Mouse (Mus musculus) heart, embryonic 15.5 days (tissue): ENCODE data around the gene Mfng. TPM values are rescaled to one million over a fixed set of nuclear protein-coding genes. Genes with fewer than 3 reads are reported as not detected.
A peak's percentile ranks its signal among the peaks of the same experiment; 100 is the strongest.

ENCODE experiments used
- ATAC-seq: fragments of 200-750 bp; cut with Nextera tagmentation; replicated peaks from 2 replicates; pipeline ENCODE4 v1.8.0; 2017; ENCODE audit warnings: low read depth, moderate TSS enrichment; ENCODE audit not compliant: insufficient number of reproducible peaks, insufficient read depth, low FRiP score
- H3K27ac ChIP-seq: fragments of 300-500 bp; sonication (generic); 2 replicates; pipeline ENCODE4 v1.5.1; 2015; ENCODE audit warnings: mild to moderate bottlenecking, inconsistent platforms
- H3K27me3 ChIP-seq: fragments of 300-500 bp; sonication (generic); 2 replicates; pipeline ENCODE4 v1.6.1; 2015; ENCODE audit warnings: inconsistent platforms
- H3K36me3 ChIP-seq: fragments of 300-500 bp; sonication (generic); 2 replicates; pipeline ENCODE4 v1.6.1; 2015; ENCODE audit warnings: mild to moderate bottlenecking, inconsistent platforms
- H3K4me1 ChIP-seq: fragments of 300-500 bp; sonication (generic); replicated peaks from 2 replicates; pipeline ENCODE4 v1.6.1; 2015; ENCODE audit warnings: inconsistent platforms
- H3K4me2 ChIP-seq: fragments of 300-500 bp; sonication (generic); 2 replicates; pipeline ENCODE4 v1.6.1; 2015; ENCODE audit warnings: inconsistent platforms, mild to moderate bottlenecking, moderate library complexity
- H3K4me3 ChIP-seq: fragments of 300-500 bp; sonication (generic); 2 replicates; pipeline ENCODE4 v1.5.1; 2015; ENCODE audit warnings: mild to moderate bottlenecking, inconsistent platforms
- H3K9ac ChIP-seq: fragments of 300-500 bp; sonication (generic); 2 replicates; pipeline ENCODE4 v1.6.1; 2015; ENCODE audit warnings: mild to moderate bottlenecking, inconsistent platforms
- H3K9me3 ChIP-seq: fragments of 300-500 bp; sonication (generic); replicated peaks from 2 replicates; pipeline ENCODE4 v1.6.1; 2016; ENCODE audit warnings: inconsistent platforms
- WGBS: fragments of 180-500 bp; shearing (Covaris S2); methylation state at CpG from one replicate; pipeline ENCODE4 v1.1.7; 2015; ENCODE audit warnings: mixed read lengths; 5-methylcytosine and 5-hydroxymethylcytosine counted together
- polyA plus RNA-seq: library from polyadenylated mRNA; unstranded; fragments of >200 nt; fragmentation: Nextera tagmentation; extraction: Ambion mirVana; gene quantifications from 2 replicates; pipeline ENCODE4 v1.2.1, GENCODE M21; 2015

Mfng gene
- polyA plus RNA-seq, 1 experiment from 2014 or later, result 13.6 TPM

- Histone ChIP-seq H3K4me2 (no peak overlapping the region), H3K27ac (peak overlapping the region; percentile 62), H3K9me3 (no peaks in the 10 kb centered on the region), H3K4me3 (no peak overlapping the region), H3K36me3 (peaks cover 3% of the 10 kb centered on the region; the same call in 1 of the 2 replicates), H3K4me1 (peaks cover 38% of the 10 kb centered on the region), H3K27me3 (no peaks in the 10 kb centered on the region), H3K9ac (no peak overlapping the region)
- WGBS, result 69% methylated on average over 9 of the region's 9 CpGs
- ATAC-seq, result no peak
Measured at GRCm38 (mm10) chr15:78787287-78787856, 14.1 kb upstream of the Mfng start.

DNA sequence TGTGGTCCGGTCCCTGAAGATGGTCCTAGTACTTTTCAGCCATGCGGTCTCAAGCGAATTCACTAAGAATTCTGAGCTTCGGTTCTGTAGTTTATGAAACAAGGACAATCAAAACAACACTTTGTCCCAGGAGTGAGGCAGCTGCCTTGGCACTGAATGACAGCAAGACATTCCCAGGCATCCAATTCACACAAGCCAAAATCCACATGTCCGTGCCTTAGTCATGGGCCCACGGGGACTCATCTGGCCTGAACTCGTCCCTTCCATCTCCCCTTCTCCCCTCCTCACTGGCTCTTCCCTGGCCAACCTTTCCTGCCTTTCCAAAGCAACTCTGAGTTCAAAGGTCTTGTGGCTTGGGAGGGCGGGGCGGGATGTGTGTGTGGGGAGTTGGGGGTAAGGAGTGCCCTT, 13.1 kb upstream of the Mfng start:
- Histone ChIP-seq H3K4me1 (peaks cover 39% of the 10 kb centered on the region), H3K27ac (peak overlapping the region; percentile 62), H3K9ac (no peak overlapping the region), H3K4me3 (no peak overlapping the region), H3K4me2 (no peak overlapping the region), H3K36me3 (no peaks in the 10 kb centered on the region), H3K9me3 (no peaks in the 10 kb centered on the region), H3K27me3 (no peaks in the 10 kb centered on the region)
- ATAC-seq, result no peak
- WGBS, result 68% methylated on average over 9 of the region's 9 CpGs

DNA sequence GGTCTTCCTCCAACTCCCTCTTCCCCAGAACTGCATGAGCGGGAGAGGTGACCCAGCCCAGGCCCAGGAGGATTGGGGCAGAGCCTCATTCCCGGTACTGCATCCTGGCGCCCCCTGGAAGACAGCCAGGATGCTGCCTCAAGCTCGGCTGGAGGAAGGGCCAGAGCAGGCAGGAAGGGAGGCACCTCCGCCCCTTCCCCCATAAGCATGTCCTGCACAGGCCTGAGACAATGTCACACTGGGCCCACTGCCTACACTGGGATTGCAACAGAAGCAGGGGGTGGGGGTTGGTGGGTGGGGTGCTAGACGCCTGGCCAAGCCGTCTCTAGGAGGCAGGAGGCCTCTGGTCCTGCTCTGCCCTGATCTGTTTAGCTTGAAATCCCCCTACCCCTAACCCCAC, 12.7 kb upstream of the Mfng start:
- Histone ChIP-seq H3K27me3 (no peaks in the 10 kb centered on the region), H3K4me1 (peaks cover 38% of the 10 kb centered on the region), H3K4me2 (no peak overlapping the region), H3K27ac (peak overlapping the region; percentile 62), H3K9ac (no peak overlapping the region), H3K4me3 (no peak overlapping the region), H3K36me3 (no peaks in the 10 kb centered on the region), H3K9me3 (no peaks in the 10 kb centered on the region)
- WGBS, result 21% methylated on average over 7 of the region's 7 CpGs
- peak; percentile 81 for ATAC-seq

- no peaks in the 10 kb centered on the region for H3K27me3 ChIP-seq
- H3K4me3 ChIP-seq, result no peak overlapping the region
- no peak for ATAC-seq
- H3K4me2 ChIP-seq, result no peak overlapping the region
- WGBS, result 88% methylated on average over 7 of the region's 7 CpGs
- no peaks in the 10 kb centered on the region for H3K9me3 ChIP-seq
- H3K27ac ChIP-seq, result peak overlapping the region; percentile 54; the same call in 1 of the 2 replicates
- H3K4me1 ChIP-seq, result peaks cover 31% of the 10 kb centered on the region
- no peaks in the 10 kb centered on the region for H3K36me3 ChIP-seq
- H3K9ac ChIP-seq, result no peak overlapping the region
Measured at GRCm38 (mm10) chr15:78785258-78785657, 12.0 kb upstream of the Mfng start.

DNA sequence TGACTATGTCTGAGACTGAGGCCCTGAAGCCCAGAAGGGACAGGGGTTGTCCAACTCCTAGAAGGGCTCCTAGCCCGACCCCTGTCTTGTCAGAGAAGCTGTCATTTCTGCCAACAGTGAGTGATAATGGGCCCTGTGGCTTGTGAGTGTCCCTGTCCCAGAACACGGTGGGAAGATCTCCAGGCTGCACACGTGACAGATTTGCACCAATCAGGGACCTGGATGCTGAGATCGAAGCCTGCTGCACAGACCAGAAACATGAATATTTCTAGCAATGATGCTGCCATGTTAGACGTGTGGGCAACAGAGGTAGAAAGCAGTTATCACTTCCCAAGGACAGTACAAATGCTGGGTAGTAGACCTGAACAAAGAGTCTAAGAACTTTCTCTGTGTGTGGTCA, 11.2 kb upstream of the Mfng start:
- Histone ChIP-seq H3K27ac (no peak overlapping the region), H3K36me3 (no peaks in the 10 kb centered on the region), H3K4me1 (peaks cover 31% of the 10 kb centered on the region), H3K9me3 (no peaks in the 10 kb centered on the region), H3K27me3 (no peaks in the 10 kb centered on the region), H3K4me2 (no peak overlapping the region), H3K4me3 (no peak overlapping the region), H3K9ac (no peak overlapping the region)
- 61% methylated on average over 5 of the region's 5 CpGs for WGBS
- no peak for ATAC-seq

- H3K4me2 ChIP-seq, result no peak overlapping the region
- no peaks in the 10 kb centered on the region for H3K27me3 ChIP-seq
- no peak overlapping the region for H3K4me3 ChIP-seq
- ATAC-seq, result no peak
- no peaks in the 10 kb centered on the region for H3K9me3 ChIP-seq
- no peaks in the 10 kb centered on the region for H3K36me3 ChIP-seq
- WGBS, result 65% methylated on average over 14 of the region's 14 CpGs
- H3K27ac ChIP-seq, result no peak overlapping the region
- H3K4me1 ChIP-seq, result peaks cover 32% of the 10 kb centered on the region
- no peak overlapping the region for H3K9ac ChIP-seq
Measured at GRCm38 (mm10) chr15:78782348-78783103, 9.3 kb upstream of the Mfng start.

- Histone ChIP-seq H3K9ac (no peak overlapping the region), H3K4me2 (no peak overlapping the region), H3K27ac (no peak overlapping the region), H3K9me3 (no peaks in the 10 kb centered on the region), H3K27me3 (no peaks in the 10 kb centered on the region), H3K4me1 (peaks cover 17% of the 10 kb centered on the region), H3K4me3 (no peak overlapping the region), H3K36me3 (peaks cover 8% of the 10 kb centered on the region; the same call in 1 of the 2 replicates)
- 79% methylated on average over 7 of the region's 7 CpGs for WGBS
- ATAC-seq, result no peak
Measured at GRCm38 (mm10) chr15:78780908-78781307, 7.6 kb upstream of the Mfng start.

- H3K4me3 ChIP-seq, result no peak overlapping the region
- no peak for ATAC-seq
- 91% methylated on average over 14 of the region's 14 CpGs for WGBS
Measured at GRCm38 (mm10) chr15:78780359-78780758, 7.1 kb upstream of the Mfng start.

DNA sequence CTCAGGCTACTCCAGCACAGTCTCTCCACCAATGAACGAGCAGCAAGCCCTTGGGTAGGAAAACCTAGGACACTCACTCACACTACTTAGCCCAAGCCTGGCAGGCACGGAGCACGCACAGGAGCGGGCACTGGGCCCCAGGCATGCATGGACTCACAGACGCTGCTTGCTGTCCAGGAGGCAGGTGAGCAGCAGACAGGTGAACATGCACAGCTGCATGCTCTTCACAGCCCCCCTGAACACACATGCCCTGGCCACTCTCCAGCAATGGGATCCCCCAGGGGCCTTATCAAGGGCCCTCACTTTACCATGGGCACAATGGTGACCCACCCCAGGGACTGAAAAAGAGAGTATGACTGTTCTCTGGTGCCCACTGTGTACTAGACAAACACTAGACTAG, 6.4 kb upstream of the Mfng start:
- peaks cover 14% of the 10 kb centered on the region; the same call in 1 of the 2 replicates for H3K36me3 ChIP-seq
- WGBS, result 90% methylated on average over 5 of the region's 5 CpGs
- peaks cover 14% of the 10 kb centered on the region for H3K4me1 ChIP-seq
- H3K4me2 ChIP-seq, result no peak overlapping the region
- no peak overlapping the region for H3K4me3 ChIP-seq
- H3K27me3 ChIP-seq, result no peaks in the 10 kb centered on the region
- H3K9me3 ChIP-seq, result no peaks in the 10 kb centered on the region
- no peak overlapping the region for H3K9ac ChIP-seq
- ATAC-seq, result no peak
- no peak overlapping the region for H3K27ac ChIP-seq

More at GRCm38 (mm10) chr15:78780359-78780758, 7.1 kb upstream of the Mfng start:
- no peak overlapping the region for H3K4me2 ChIP-seq
- no peaks in the 10 kb centered on the region for H3K27me3 ChIP-seq
- peaks cover 13% of the 10 kb centered on the region; the same call in 1 of the 2 replicates for H3K36me3 ChIP-seq
- H3K9me3 ChIP-seq, result no peaks in the 10 kb centered on the region
- no peak overlapping the region for H3K27ac ChIP-seq
- H3K4me1 ChIP-seq, result peaks cover 14% of the 10 kb centered on the region
- H3K9ac ChIP-seq, result no peak overlapping the region

DNA sequence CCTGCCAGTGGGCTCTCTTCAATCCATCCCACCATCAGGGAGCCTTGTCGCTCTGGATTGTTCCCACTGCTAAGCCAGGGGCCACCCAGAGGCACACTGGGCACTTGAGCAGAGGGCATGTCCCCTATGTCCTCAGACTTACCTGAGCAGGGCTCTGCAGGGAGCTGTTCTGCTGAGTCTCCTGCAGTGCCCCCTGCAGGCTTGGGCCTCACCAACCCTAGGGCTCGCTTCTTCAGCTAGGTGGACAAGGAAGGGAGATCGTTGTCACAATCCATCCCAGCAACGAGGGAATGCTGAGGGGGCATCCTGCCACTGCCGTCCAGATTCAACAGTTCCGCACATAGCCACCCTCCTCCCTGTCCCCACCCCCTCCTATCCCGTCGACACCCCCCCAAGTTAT, 6.0 kb upstream of the Mfng start:
- Histone ChIP-seq H3K9ac (no peak overlapping the region), H3K4me1 (peaks cover 14% of the 10 kb centered on the region), H3K36me3 (peaks cover 14% of the 10 kb centered on the region; the same call in 1 of the 2 replicates), H3K27me3 (no peaks in the 10 kb centered on the region), H3K9me3 (no peaks in the 10 kb centered on the region), H3K4me2 (no peak overlapping the region), H3K27ac (no peak overlapping the region), H3K4me3 (no peak overlapping the region)
- no peak for ATAC-seq
- 66% methylated on average over 8 of the region's 8 CpGs for WGBS

DNA sequence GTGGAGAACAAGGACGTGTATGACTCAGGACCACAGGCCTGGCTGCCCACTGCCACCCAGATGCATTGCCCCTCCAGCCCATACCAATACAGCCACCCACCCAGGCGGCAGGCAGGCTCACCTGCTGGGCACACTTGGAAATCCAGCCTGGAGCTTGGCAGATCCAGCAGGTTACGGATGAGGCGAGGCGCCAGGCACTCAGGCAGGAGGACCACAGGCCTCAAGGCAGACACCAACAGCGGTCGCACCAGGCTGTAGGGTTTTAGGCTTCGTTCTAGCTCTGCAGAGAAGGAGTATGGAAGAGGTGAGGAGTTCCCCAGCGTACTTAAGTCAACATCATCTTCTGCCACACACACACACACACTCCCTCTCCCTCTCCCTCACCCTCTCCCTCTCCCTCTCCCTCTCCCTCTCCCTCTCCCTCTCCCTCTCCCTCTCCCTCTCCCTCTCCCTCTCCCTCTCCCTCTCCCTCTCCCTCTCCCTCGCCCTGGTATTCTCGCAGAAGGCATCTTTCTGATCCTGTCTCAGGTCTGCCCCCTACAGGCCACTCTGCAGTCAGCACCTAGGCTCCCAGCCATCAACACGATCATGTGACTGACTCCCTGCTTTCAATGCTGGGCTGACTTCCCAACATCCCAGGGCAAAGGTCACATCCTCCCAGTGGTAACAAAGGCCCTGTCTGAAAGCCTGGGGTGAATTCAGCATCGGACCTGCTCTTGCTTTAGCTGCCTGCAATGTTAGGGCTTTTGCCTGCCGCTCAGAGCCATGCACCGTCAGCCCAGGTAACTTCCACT, 5.0 kb upstream of the Mfng start:
- no peak overlapping the region for H3K9ac ChIP-seq
- H3K9me3 ChIP-seq, result no peaks in the 10 kb centered on the region
- no peaks in the 10 kb centered on the region for H3K27me3 ChIP-seq
- 65% methylated on average over 13 of the region's 15 CpGs for WGBS
- peaks cover 18% of the 10 kb centered on the region for H3K4me1 ChIP-seq
- peak; percentile 34; the same call in 1 of the 2 replicates for ATAC-seq
- H3K36me3 ChIP-seq, result peaks cover 14% of the 10 kb centered on the region; the same call in 1 of the 2 replicates
- no peak overlapping the region for H3K4me3 ChIP-seq
- no peak overlapping the region for H3K4me2 ChIP-seq
- H3K27ac ChIP-seq, result 0 out of 2 replicates have a peak overlapping the region, but pooled peaks have one; percentile 16
